Mouse (Mus musculus): ENCODE results near the gene Zgrf1.

The Zgrf1 gene

GRCm38 (mm10) chr3:127639875-127640761 lies 86.8 kb downstream of the Zgrf1 start:
- DNase-seq (ENCODE audit: low spot score) = no peak

DNA sequence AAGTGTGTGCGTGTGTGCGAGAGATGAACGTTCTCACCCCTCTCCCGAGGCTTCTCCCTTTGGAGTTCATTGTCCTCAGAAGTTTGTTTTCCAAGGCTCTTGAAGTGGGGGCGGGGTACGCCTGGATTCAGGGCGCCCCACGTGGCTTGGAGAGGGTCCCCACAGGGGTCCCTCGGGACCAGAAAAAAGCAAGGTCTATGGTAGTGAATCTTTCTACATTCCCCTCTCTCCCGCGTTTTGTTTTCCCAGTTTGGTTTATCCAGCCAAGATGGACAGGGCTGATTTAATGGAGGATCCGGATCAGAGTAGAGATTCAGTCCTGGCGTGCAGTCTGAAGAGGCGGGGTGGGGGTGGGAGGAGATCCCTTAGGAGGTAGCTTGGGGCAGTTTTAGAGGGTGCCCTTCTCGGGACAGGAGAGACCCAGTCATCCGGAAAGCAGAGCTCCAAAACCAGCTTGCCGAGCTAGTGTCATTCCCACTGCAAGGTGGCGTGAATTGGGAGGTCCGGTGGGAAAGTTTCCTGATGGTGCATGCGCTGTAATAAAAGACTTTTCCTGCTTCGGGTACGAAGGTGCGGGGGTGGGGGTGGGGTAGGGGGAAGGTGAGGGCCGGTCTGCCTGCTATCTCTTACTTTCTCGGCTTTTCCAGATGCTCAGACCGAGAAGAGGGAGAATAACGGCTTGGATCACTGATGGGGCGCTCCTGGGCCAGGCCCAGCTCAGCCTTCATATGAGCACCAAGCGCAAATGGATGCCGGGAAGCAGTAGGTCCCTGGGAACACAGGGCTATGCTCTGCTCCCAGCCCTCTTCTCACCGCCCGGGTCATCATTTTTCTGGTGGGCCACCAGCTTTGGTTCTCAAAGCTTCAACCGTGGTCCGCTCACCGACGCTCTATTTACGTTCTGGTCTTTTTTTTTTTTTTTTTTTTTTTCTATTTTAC lies 87.7 kb downstream of the Zgrf1 start:
- no peak for DNase-seq (ENCODE audit: low spot score)

- DNase-seq (ENCODE audit: low spot score) = no peak
Measured at GRCm38 (mm10) chr3:127642211-127642610, 88.9 kb downstream of the Zgrf1 start.

- no peak for DNase-seq (ENCODE audit: low spot score)
Measured at GRCm38 (mm10) chr3:127646156-127646825, 93.0 kb downstream of the Zgrf1 start.

DNA sequence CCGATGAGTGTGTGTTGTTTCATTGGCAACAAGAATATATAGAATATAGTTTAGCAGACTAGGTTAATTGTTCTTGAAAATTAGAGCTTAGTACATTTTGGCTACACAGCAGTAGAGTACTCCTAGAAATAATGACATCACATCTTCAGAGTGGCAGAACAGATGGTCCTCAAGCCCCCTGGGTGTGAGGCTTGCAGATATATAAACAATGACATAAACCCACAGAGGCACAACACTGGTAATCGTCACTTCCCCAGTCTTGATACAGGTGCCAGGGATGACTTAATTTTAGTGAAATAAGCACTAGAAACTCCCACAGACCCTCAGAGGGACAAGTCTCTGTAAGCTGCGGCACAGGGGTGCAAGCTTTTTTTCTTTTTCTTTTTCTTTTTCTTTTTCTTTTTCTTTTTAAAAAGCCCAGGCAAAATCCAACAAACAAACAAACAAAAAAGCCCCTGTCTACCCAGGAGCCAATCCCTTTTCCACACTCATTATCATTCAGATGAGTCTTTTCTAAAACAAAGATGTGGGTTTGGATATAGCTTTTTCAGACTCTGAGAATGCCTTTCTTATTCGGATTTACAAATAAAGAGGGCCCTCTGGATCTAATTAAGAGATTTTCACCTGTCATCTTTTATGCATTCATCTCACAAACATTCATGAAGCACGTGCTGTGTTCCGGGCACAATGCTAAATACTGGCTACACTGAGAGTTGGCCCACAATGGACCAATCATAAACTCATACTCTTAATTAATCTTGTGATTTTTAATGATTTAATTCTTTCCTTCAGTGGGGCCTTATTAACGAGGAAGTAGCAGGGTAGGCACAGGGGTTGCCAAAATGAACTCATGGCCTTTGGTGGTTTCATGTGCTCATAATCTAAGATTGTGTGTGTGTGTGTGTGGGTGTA lies 98.7 kb downstream of the Zgrf1 start:
- DNase-seq (ENCODE audit: low spot score) = no peak

GRCm38 (mm10) chr3:127660712-127661111 lies 107.4 kb downstream of the Zgrf1 start:
- DNase-seq (ENCODE audit: low spot score) = no peak

DNA sequence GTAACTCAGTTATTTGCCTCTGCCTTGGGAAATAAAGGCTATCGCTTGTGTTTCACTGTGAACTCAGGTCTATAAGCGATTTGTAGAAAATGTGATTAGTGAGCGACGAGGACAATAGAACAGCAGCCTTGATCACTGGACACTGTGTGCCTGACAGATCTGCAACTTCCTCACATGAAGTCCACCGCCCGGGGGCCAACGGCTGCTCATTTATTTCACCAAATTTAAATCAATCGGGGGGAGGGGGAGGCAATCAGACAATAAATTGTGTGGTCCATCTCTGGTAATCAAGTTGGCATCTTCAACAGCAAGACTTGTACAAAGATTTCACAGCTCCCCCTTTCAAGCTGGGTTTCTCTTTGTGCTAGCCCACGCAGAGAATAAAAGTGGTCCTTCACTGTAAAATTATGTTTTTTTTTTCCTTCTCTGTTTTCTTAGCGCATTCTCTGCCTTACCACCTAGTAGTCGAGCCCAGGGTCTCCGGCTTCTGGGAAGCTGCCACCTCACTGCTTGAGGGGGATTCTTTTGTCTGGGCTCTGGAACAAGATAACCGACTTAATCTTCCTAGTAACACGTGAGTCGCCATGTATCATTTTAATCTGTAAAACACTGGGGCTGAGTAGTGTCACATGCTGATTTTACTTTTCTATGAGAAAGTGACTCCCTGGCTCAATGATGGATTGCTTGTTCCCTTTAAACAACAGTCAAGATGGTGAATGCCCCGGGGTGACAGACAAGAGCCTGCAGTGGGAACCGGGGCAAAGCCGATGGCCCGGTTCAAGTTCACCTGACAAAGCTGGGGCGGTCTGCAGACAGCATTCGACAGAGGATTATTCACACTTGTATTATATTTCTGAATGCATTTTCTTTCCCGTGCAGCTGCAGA lies 108.6 kb downstream of the Zgrf1 start:
- DNase-seq (ENCODE audit: low spot score) = no peak

Measured in adipocyte (in vitro differentiated cells).